Mouse (Mus musculus): ENCODE data around the gene Slc25a48.

GRCm38 (mm10) chr13:56425931-56426330 is 12.2 kb upstream of the Slc25a48 start:
- TF ChIP-seq CTCF (IDR thresholded peaks at IDR 0.05; ENCODE audit: borderline replicate concordance, extremely low read depth, insufficient read depth, insufficient read length) (no peak), POLR2A (IDR thresholded peaks at IDR 0.05; ENCODE audit: borderline replicate concordance, extremely low read depth, insufficient read depth, insufficient read length, poor library complexity, severe bottlenecking) (no peak)
